Mouse (Mus musculus): ENCODE measurements around the gene Aldh5a1. TPM values are rescaled to one million over a fixed set of nuclear protein-coding genes. Genes with fewer than 3 reads are reported as not detected.

The Aldh5a1 gene
- polyA plus RNA-seq, 1 experiment, result 0.83 TPM

- H3K27ac ChIP-seq (ENCODE audit: control insufficient read depth, insufficient read depth, low read depth, low read length), result no peak overlapping the region
- no peaks in the 10 kb centered on the region for H3K36me3 ChIP-seq (ENCODE audit: control insufficient read depth, insufficient read depth, low read length)
- H3K27me3 ChIP-seq (ENCODE audit: control insufficient read depth, insufficient read depth, low read length), result no peaks in the 10 kb centered on the region
- peaks cover 6% of the 10 kb centered on the region for H3K4me1 ChIP-seq (ENCODE audit: control insufficient read depth, insufficient read depth, low read length)
- H3K4me3 ChIP-seq (ENCODE audit: control insufficient read depth, low read depth, low read length), result no peak overlapping the region
- TF ChIP-seq POLR2A (IDR thresholded peaks at IDR 0.05; ENCODE audit: control insufficient read depth, low read depth, low read length) (no peak), CTCF (IDR thresholded peaks at IDR 0.05; ENCODE audit: control insufficient read depth, insufficient read depth, insufficient replicate concordance, low read depth, low read length) (no peak)
Observed at GRCm38 (mm10) chr13:24914915-24915314, 22.5 kb downstream of the Aldh5a1 start.

- Histone ChIP-seq H3K27ac (ENCODE audit: control insufficient read depth, insufficient read depth, low read depth, low read length) (no peak overlapping the region), H3K4me1 (ENCODE audit: control insufficient read depth, insufficient read depth, low read length) (peaks cover 6% of the 10 kb centered on the region), H3K27me3 (ENCODE audit: control insufficient read depth, insufficient read depth, low read length) (no peaks in the 10 kb centered on the region), H3K4me3 (ENCODE audit: control insufficient read depth, low read depth, low read length) (no peak overlapping the region), H3K36me3 (ENCODE audit: control insufficient read depth, insufficient read depth, low read length) (no peaks in the 10 kb centered on the region)
- TF ChIP-seq POLR2A (IDR thresholded peaks at IDR 0.05; ENCODE audit: control insufficient read depth, low read depth, low read length) (no peak), CTCF (IDR thresholded peaks at IDR 0.05; ENCODE audit: control insufficient read depth, insufficient read depth, insufficient replicate concordance, low read depth, low read length) (no peak)
Observed at GRCm38 (mm10) chr13:24913576-24913975, 23.9 kb downstream of the Aldh5a1 start.

GRCm38 (mm10) chr13:24909112-24909511, 28.3 kb downstream of the Aldh5a1 start:
- H3K36me3 ChIP-seq (ENCODE audit: control insufficient read depth, insufficient read depth, low read length), result peaks cover 2% of the 10 kb centered on the region
- H3K4me1 ChIP-seq (ENCODE audit: control insufficient read depth, insufficient read depth, low read length), result peaks cover 23% of the 10 kb centered on the region
- no peaks in the 10 kb centered on the region for H3K27me3 ChIP-seq (ENCODE audit: control insufficient read depth, insufficient read depth, low read length)
- TF ChIP-seq CTCF (IDR thresholded peaks at IDR 0.05; ENCODE audit: control insufficient read depth, insufficient read depth, insufficient replicate concordance, low read depth, low read length) (no peak), POLR2A (IDR thresholded peaks at IDR 0.05; ENCODE audit: control insufficient read depth, low read depth, low read length) (no peak)
- H3K27ac ChIP-seq (ENCODE audit: control insufficient read depth, insufficient read depth, low read depth, low read length), result no peak overlapping the region
- H3K4me3 ChIP-seq (ENCODE audit: control insufficient read depth, low read depth, low read length), result no peak overlapping the region

- Histone ChIP-seq H3K27ac (ENCODE audit: control insufficient read depth, insufficient read depth, low read depth, low read length) (peak overlapping the region; percentile 80; the same call in 1 of the 2 replicates), H3K4me3 (ENCODE audit: control insufficient read depth, low read depth, low read length) (peak overlapping the region; percentile 89), H3K27me3 (ENCODE audit: control insufficient read depth, insufficient read depth, low read length) (no peaks in the 10 kb centered on the region), H3K36me3 (ENCODE audit: control insufficient read depth, insufficient read depth, low read length) (peaks cover 2% of the 10 kb centered on the region), H3K4me1 (ENCODE audit: control insufficient read depth, insufficient read depth, low read length) (peaks cover 23% of the 10 kb centered on the region)
- no peak for TF ChIP-seq CTCF (IDR thresholded peaks at IDR 0.05; ENCODE audit: control insufficient read depth, insufficient read depth, insufficient replicate concordance, low read depth, low read length)
- no peak for TF ChIP-seq POLR2A (IDR thresholded peaks at IDR 0.05; ENCODE audit: control insufficient read depth, low read depth, low read length)
Observed at GRCm38 (mm10) chr13:24906831-24907570, 30.5 kb downstream of the Aldh5a1 start.

- Histone ChIP-seq H3K36me3 (ENCODE audit: control insufficient read depth, insufficient read depth, low read length) (peaks cover 2% of the 10 kb centered on the region), H3K27ac (ENCODE audit: control insufficient read depth, insufficient read depth, low read depth, low read length) (peak overlapping the region; percentile 56), H3K27me3 (ENCODE audit: control insufficient read depth, insufficient read depth, low read length) (no peaks in the 10 kb centered on the region), H3K4me1 (ENCODE audit: control insufficient read depth, insufficient read depth, low read length) (peaks cover 17% of the 10 kb centered on the region), H3K4me3 (ENCODE audit: control insufficient read depth, low read depth, low read length) (peak overlapping the region; percentile 85)
- TF ChIP-seq CTCF (IDR thresholded peaks at IDR 0.05; ENCODE audit: control insufficient read depth, insufficient read depth, insufficient replicate concordance, low read depth, low read length), result no peak
- TF ChIP-seq POLR2A (IDR thresholded peaks at IDR 0.05; ENCODE audit: control insufficient read depth, low read depth, low read length), result peak; percentile 85
Observed at GRCm38 (mm10) chr13:24905422-24905821, 32.0 kb downstream of the Aldh5a1 start.

GRCm38 (mm10) chr13:24903412-24903811, 34.0 kb downstream of the Aldh5a1 start:
- Histone ChIP-seq H3K4me3 (ENCODE audit: control insufficient read depth, low read depth, low read length) (peak overlapping the region; percentile 18; the same call in 1 of the 2 replicates), H3K27ac (ENCODE audit: control insufficient read depth, insufficient read depth, low read depth, low read length) (no peak overlapping the region), H3K4me1 (ENCODE audit: control insufficient read depth, insufficient read depth, low read length) (peaks cover 17% of the 10 kb centered on the region), H3K36me3 (ENCODE audit: control insufficient read depth, insufficient read depth, low read length) (peaks cover 2% of the 10 kb centered on the region), H3K27me3 (ENCODE audit: control insufficient read depth, insufficient read depth, low read length) (no peaks in the 10 kb centered on the region)
- TF ChIP-seq POLR2A (IDR thresholded peaks at IDR 0.05; ENCODE audit: control insufficient read depth, low read depth, low read length), result no peak
- TF ChIP-seq CTCF (IDR thresholded peaks at IDR 0.05; ENCODE audit: control insufficient read depth, insufficient read depth, insufficient replicate concordance, low read depth, low read length), result no peak

GRCm38 (mm10) chr13:24901916-24902315, 35.5 kb downstream of the Aldh5a1 start:
- no peak overlapping the region for H3K27ac ChIP-seq (ENCODE audit: control insufficient read depth, insufficient read depth, low read depth, low read length)
- peaks cover 14% of the 10 kb centered on the region for H3K4me1 ChIP-seq (ENCODE audit: control insufficient read depth, insufficient read depth, low read length)
- H3K36me3 ChIP-seq (ENCODE audit: control insufficient read depth, insufficient read depth, low read length), result peaks cover 2% of the 10 kb centered on the region
- no peaks in the 10 kb centered on the region for H3K27me3 ChIP-seq (ENCODE audit: control insufficient read depth, insufficient read depth, low read length)
- TF ChIP-seq POLR2A (IDR thresholded peaks at IDR 0.05; ENCODE audit: control insufficient read depth, low read depth, low read length) (no peak), CTCF (IDR thresholded peaks at IDR 0.05; ENCODE audit: control insufficient read depth, insufficient read depth, insufficient replicate concordance, low read depth, low read length) (no peak)
- H3K4me3 ChIP-seq (ENCODE audit: control insufficient read depth, low read depth, low read length), result no peak overlapping the region; the same call in 1 of the 2 replicates

Data from testis, adult 2 months (tissue).